In the genomic region with DNA sequence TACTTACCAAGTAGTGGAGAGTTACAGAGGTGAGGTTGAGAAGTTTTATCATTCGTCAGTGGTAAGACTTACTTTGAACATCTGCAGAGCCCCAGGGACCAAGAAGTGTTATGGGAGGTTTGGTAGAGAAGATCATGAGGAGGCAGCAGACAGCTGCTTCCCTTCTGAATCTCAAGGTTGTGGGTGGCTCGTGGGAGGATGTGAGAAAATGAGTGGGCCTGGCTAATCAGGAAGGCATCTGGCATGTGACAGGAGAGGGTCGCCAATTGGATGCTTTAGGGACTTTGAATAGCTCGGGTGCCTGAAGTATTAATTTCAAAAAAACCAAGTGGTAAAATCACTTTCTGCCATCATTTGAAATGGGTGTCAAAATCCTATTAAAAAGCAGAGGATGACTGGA, we compare ENCODE assay signal across 17 mouse cellular contexts.
DNase-seq lines count a peak whose midpoint lies in the region; TF ChIP-seq lines count a peak whose summit lies in the region.
"Had no signal": no experiment of that assay in that cellular context is flagged by ENCODE, and none has a peak within 500 bp of the region (broad histone marks: within the 10 kb centered on the region; RNA-seq: fewer than 3 reads in every experiment).

No protein-coding gene starts in this region.

- DNase-seq in left cerebral cortex, adult 11 months (ENCODE audit: low spot score), result peak; percentile 34
- DNase-seq in left cerebral cortex, postnatal 4 days, result no peak
- DNase-seq in layer of hippocampus, adult 2 months (ENCODE audit: low spot score in 2 of 2), result peak; percentile 70 to 81
- DNase-seq in left cerebral cortex, adult 8-10 months (ENCODE audit: low spot score in 2 of 2), result peak; percentile 15 to 71
- no peak for DNase-seq in lung, adult 2 months
- DNase-seq in kidney, adult 8-10 months, result no peak
- no peak for DNase-seq in c-Kit-positive CD71-positive TER-119-positive erythroid progenitor cells, embryonic 14.5 days (ENCODE audit: low spot score)
- DNase-seq in cerebellum, postnatal 25 days, result no peak
- DNase-seq: kidney, adult 18-20 months; kidney, postnatal 4 days; thymus, postnatal 14 days had no signal

- TF ChIP-seq CTCF in layer of hippocampus, adult 2 months (conservative IDR thresholded peaks at IDR 0.05), result no peak
- TF ChIP-seq CTCF in lung, adult 2 months (IDR thresholded peaks at IDR 0.05; ENCODE audit: insufficient read depth, low read length), result no peak

- intact Hi-C loops in left cerebral cortex, postnatal 4 days (cut with DNase I), result no loop called here

- no peak overlapping the region for H3K4me3 ChIP-seq in layer of hippocampus, adult 2 months
- no peak overlapping the region for H3K4me3 ChIP-seq in lung, adult 2 months (replicated peaks; ENCODE audit: extremely low read depth, low read depth, low read length)
- H3K4me3 ChIP-seq: embryonic facial prominence, embryonic 13.5 days; hindbrain, embryonic 13.5 days; midbrain, embryonic 12.5 days; myocyte; stomach, embryonic 15.5 days had no signal

- no peak for TF ChIP-seq POLR2A in lung, adult 2 months (IDR thresholded peaks at IDR 0.05; ENCODE audit: borderline replicate concordance, extremely low read depth, low read depth, low read length)

- H3K4me1 ChIP-seq in lung, adult 2 months (ENCODE audit: control insufficient read depth, insufficient read depth, low read length), result no peaks in the 10 kb centered on the region
- H3K4me1 ChIP-seq: embryonic facial prominence, embryonic 13.5 days; hindbrain, embryonic 13.5 days; midbrain, embryonic 12.5 days; stomach, embryonic 15.5 days had no signal

- H3K27ac ChIP-seq in layer of hippocampus, adult 2 months, result peak overlapping the region; percentile 87
- H3K27ac ChIP-seq: embryonic facial prominence, embryonic 13.5 days; hindbrain, embryonic 13.5 days; liver, embryonic 14.5 days; midbrain, embryonic 12.5 days; stomach, embryonic 15.5 days had no signal

- 49% methylated on average over 4 of the region's 4 CpGs for WGBS in lung, adult 2 months

Comparison
In these comparisons a context has a peak if more than half of its experiments do, and no peak if none do; other contexts are left out.
1. DNase-seq: peak in left cerebral cortex, adult 11 months (single experiment), layer of hippocampus, adult 2 months (2 of 2) and left cerebral cortex, adult 8-10 months (2 of 2); none in left cerebral cortex, postnatal 4 days (single experiment), lung, adult 2 months (single experiment), kidney, adult 8-10 months (0 of 2), c-Kit-positive CD71-positive TER-119-positive erythroid progenitor cells, embryonic 14.5 days (single experiment) and cerebellum, postnatal 25 days (0 of 2).